Mouse (Mus musculus) hindbrain, embryonic 11.5 days (tissue): ENCODE data around the gene Supt20. TPM values are rescaled to one million over a fixed set of nuclear protein-coding genes. Genes with fewer than 3 reads are reported as not detected.
"Not testable (repeated sequence)": the region's sequence is repeated elsewhere in the genome, so short reads cannot be mapped to it uniquely, and the experiment has no call there.

ENCODE experiments used
- ATAC-seq: fragments of 200-750 bp; cut with Nextera tagmentation; 2 replicates; pipeline ENCODE4 v1.8.0; 2017; ENCODE audit warnings: mild to moderate bottlenecking, moderate TSS enrichment, moderate library complexity; ENCODE audit not compliant: low FRiP score
- DNase-seq: peaks from one replicate; pipeline ENCODE4 v3.0.0-alpha.2; 2015; ENCODE audit warnings: low spot score
- H3K27ac ChIP-seq: fragments of 300-500 bp; sonication (generic); 2 replicates; pipeline ENCODE4 v1.5.1; 2014; ENCODE audit warnings: mild to moderate bottlenecking, low read depth, low read length
- H3K27me3 ChIP-seq: fragments of 300-500 bp; sonication (generic); 2 replicates; pipeline ENCODE4 v1.6.1; 2014; ENCODE audit warnings: mild to moderate bottlenecking, low read length, moderate library complexity, mixed read lengths; ENCODE audit not compliant: control insufficient read depth, insufficient read depth
- H3K36me3 ChIP-seq: fragments of 300-500 bp; sonication (generic); 2 replicates; pipeline ENCODE4 v1.6.1; 2014; ENCODE audit warnings: mild to moderate bottlenecking, low read length, moderate library complexity, mixed read lengths; ENCODE audit not compliant: control insufficient read depth, insufficient read depth
- H3K4me1 ChIP-seq: fragments of 300-500 bp; sonication (generic); replicated peaks from 2 replicates; pipeline ENCODE4 v1.6.1; 2014; ENCODE audit warnings: low read length, mixed read lengths; ENCODE audit not compliant: control insufficient read depth, insufficient read depth
- H3K4me2 ChIP-seq: fragments of 300-500 bp; sonication (generic); replicated peaks from 2 replicates; pipeline ENCODE4 v1.6.1; 2014; ENCODE audit warnings: mild to moderate bottlenecking, low read depth, low read length
- H3K4me3 ChIP-seq: fragments of 300-500 bp; sonication (generic); 2 replicates; pipeline ENCODE4 v1.5.1; 2014; ENCODE audit warnings: low read depth, low read length
- H3K9ac ChIP-seq: fragments of 300-500 bp; sonication (generic); 2 replicates; pipeline ENCODE4 v1.6.1; 2014; ENCODE audit warnings: low read depth, low read length
- H3K9me3 ChIP-seq: fragments of 300-500 bp; sonication (generic); 2 replicates; pipeline ENCODE4 v1.6.1; 2016; ENCODE audit warnings: low read length; ENCODE audit not compliant: control insufficient read depth
- WGBS: fragments of 180-500 bp; shearing (Covaris S2); extraction: QIAGEN DNeasy Blood & Tissue Kit; methylation state at CpG from one replicate; pipeline ENCODE4 v1.1.7; 2014; 5-methylcytosine and 5-hydroxymethylcytosine counted together
- polyA plus RNA-seq: library from polyadenylated mRNA; unstranded; fragments of >200 nt; fragmentation: Nextera tagmentation; extraction: Ambion mirVana; gene quantifications from 2 replicates; pipeline ENCODE4 v1.2.1, GENCODE M21; 2014

Supt20 gene
- polyA plus RNA-seq, 1 experiment from 2014 or later: 119 TPM

- 0 out of 2 replicates have a peak, but pooled peaks cover 2% of the 10 kb centered on the region for H3K36me3 ChIP-seq
- peaks cover 3% of the 10 kb centered on the region for H3K4me1 ChIP-seq
- H3K9ac ChIP-seq: peak within 1 kb of the TSS; percentile 62
- peak; percentile 87 for ATAC-seq
- H3K9me3 ChIP-seq: no peaks in the 10 kb centered on the region
- WGBS: 1% methylated on average over 58 of the region's 66 CpGs
- peak; percentile 63 for DNase-seq
- H3K27ac ChIP-seq: no peak within 1 kb of the TSS
- peak within 1 kb of the TSS; percentile 100 for H3K4me2 ChIP-seq
- peaks cover 7% of the 10 kb centered on the region; the same call in 1 of the 2 replicates for H3K27me3 ChIP-seq
- H3K4me3 ChIP-seq: peak within 1 kb of the TSS; percentile 57
Measured at GRCm38 (mm10) chr3:54755145-54756041, 62.8 kb downstream of the Supt20 start, which contains the start of gene Smad9. Gene Smad9 (plus strand): TSS chr3:54755582.

GRCm38 (mm10) chr3:54756058-54756457, 63.5 kb downstream of the Supt20 start:
- Histone ChIP-seq H3K9me3 (no peaks in the 10 kb centered on the region), H3K4me3 (peak overlapping the region; percentile 57), H3K36me3 (0 out of 2 replicates have a peak, but pooled peaks cover 2% of the 10 kb centered on the region), H3K4me2 (peak overlapping the region; percentile 100), H3K27me3 (peaks cover 7% of the 10 kb centered on the region; the same call in 1 of the 2 replicates), H3K4me1 (peaks cover 3% of the 10 kb centered on the region), H3K9ac (peak overlapping the region; percentile 62), H3K27ac (no peak overlapping the region)
- ATAC-seq: no peak
- peak; percentile 44 for DNase-seq
- under 1% methylated on average over 11 of the region's 11 CpGs for WGBS

- WGBS: 85% methylated on average over 8 of the region's 8 CpGs
- Histone ChIP-seq H3K4me2 (no peak overlapping the region), H3K36me3 (no peaks in the 10 kb centered on the region), H3K9me3 (no peaks in the 10 kb centered on the region), H3K27me3 (peaks cover 7% of the 10 kb centered on the region; the same call in 1 of the 2 replicates), H3K4me3 (no peak overlapping the region), H3K9ac (no peak overlapping the region), H3K4me1 (peaks cover 3% of the 10 kb centered on the region), H3K27ac (no peak overlapping the region)
- ATAC-seq: no peak
- DNase-seq: no peak
Measured at GRCm38 (mm10) chr3:54757446-54757845, 64.8 kb downstream of the Supt20 start.

- Histone ChIP-seq H3K4me1 (peaks cover 3% of the 10 kb centered on the region), H3K27ac (no peak overlapping the region), H3K36me3 (no peaks in the 10 kb centered on the region), H3K4me3 (no peak overlapping the region), H3K9me3 (no peaks in the 10 kb centered on the region), H3K27me3 (peaks cover 7% of the 10 kb centered on the region; the same call in 1 of the 2 replicates), H3K4me2 (no peak overlapping the region), H3K9ac (no peak overlapping the region)
- ATAC-seq (no peak), DNase-seq (no peak)
- 78% methylated on average over 9 of the region's 9 CpGs for WGBS
Measured at GRCm38 (mm10) chr3:54759211-54759610, 66.6 kb downstream of the Supt20 start.

- H3K4me1 ChIP-seq: no peaks in the 10 kb centered on the region; the same call in 1 of the 2 replicates
- H3K9ac ChIP-seq: no peak overlapping the region
- ATAC-seq: no peak
- no peaks in the 10 kb centered on the region for H3K36me3 ChIP-seq
- no peak for DNase-seq
- WGBS: 45% methylated on average over 15 of the region's 15 CpGs
- H3K27me3 ChIP-seq: no peaks in the 10 kb centered on the region; the same call in 1 of the 2 replicates
- H3K4me2 ChIP-seq: no peak overlapping the region
- no peak overlapping the region for H3K4me3 ChIP-seq
- H3K27ac ChIP-seq: no peak overlapping the region
- no peaks in the 10 kb centered on the region for H3K9me3 ChIP-seq
Measured at GRCm38 (mm10) chr3:54760321-54761115, 67.9 kb downstream of the Supt20 start.

- no peak for DNase-seq
- WGBS: 89% methylated on average over 1 of the region's 1 CpGs
- Histone ChIP-seq H3K27ac (no peak overlapping the region), H3K9ac (no peak overlapping the region), H3K4me2 (no peak overlapping the region), H3K9me3 (no peaks in the 10 kb centered on the region), H3K36me3 (no peaks in the 10 kb centered on the region), H3K27me3 (no peaks in the 10 kb centered on the region), H3K4me1 (no peaks in the 10 kb centered on the region; the same call in 1 of the 2 replicates), H3K4me3 (no peak overlapping the region)
- ATAC-seq: no peak
Measured at GRCm38 (mm10) chr3:54761258-54761657, 68.7 kb downstream of the Supt20 start.

- H3K36me3 ChIP-seq: no peaks in the 10 kb centered on the region
- no peaks in the 10 kb centered on the region for H3K9me3 ChIP-seq
- H3K27ac ChIP-seq: no peak overlapping the region
- H3K27me3 ChIP-seq: no peaks in the 10 kb centered on the region
- H3K9ac ChIP-seq: no peak overlapping the region
- H3K4me3 ChIP-seq: no peak overlapping the region
- DNase-seq (peak; percentile 32), ATAC-seq (no peak)
- no peaks in the 10 kb centered on the region for H3K4me1 ChIP-seq
- 65% methylated on average over 18 of the region's 18 CpGs for WGBS
- no peak overlapping the region for H3K4me2 ChIP-seq
Measured at GRCm38 (mm10) chr3:54764418-54764817, 71.8 kb downstream of the Supt20 start.

- not testable (repeated sequence) for ATAC-seq, H3K36me3 ChIP-seq, H3K4me3 ChIP-seq, H3K27ac ChIP-seq, H3K4me2 ChIP-seq, H3K27me3 ChIP-seq, H3K9ac ChIP-seq, H3K4me1 ChIP-seq, H3K9me3 ChIP-seq
- 86% methylated on average over 6 of the region's 6 CpGs for WGBS
- peak; percentile 27 for DNase-seq
Measured at GRCm38 (mm10) chr3:54765521-54765920, 72.9 kb downstream of the Supt20 start.
